Mouse (Mus musculus) erythroblast, adult 5-6 weeks (primary cell): ENCODE results near the gene Ndufa12. TPM values are rescaled to one million over a fixed set of nuclear protein-coding genes. Genes with fewer than 3 reads are reported as not detected.

Experiments used
- total RNA-seq, 2 experiments: library from RNA; stranded (forward) in 1 of 2; stranded (reverse) in 1 of 2; fragments of 150-400 nt in 1 of 2; fragments of 200-764, 138-1000 nt in 1 of 2; gene quantifications; 2 replicates each; pipeline versions ENCODE4 v1.2.3 to v1.2.4; 2015 to 2017; ENCODE audit warnings: low replicate concordance in 2 of 2

Gene Ndufa12
- total RNA-seq, 2 experiments from 2014 or later: 21.9 to 31.1 TPM

Other genes starting within 250 kb of the Ndufa12 start
- gene Vezt, start 162.9 kb upstream of the Ndufa12 start, total RNA-seq (2015; ENCODE audit: low replicate concordance): 12.3 and 25.6 TPM in 2 replicates
- 19.5 and 20.9 TPM in 2 replicates for gene Vezt, start 162.9 kb upstream of the Ndufa12 start, total RNA-seq (2017; ENCODE audit: low replicate concordance)
- gene Fgd6, start 162.7 kb upstream of the Ndufa12 start, total RNA-seq (2015; ENCODE audit: low replicate concordance): 7.5 and 9.2 TPM in 2 replicates
- gene Fgd6, start 162.7 kb upstream of the Ndufa12 start, total RNA-seq (2017; ENCODE audit: low replicate concordance): 8.8 and 9.1 TPM in 2 replicates
- 0.38 and 3.6 TPM in 2 replicates for gene Nr2c1, start 50.7 kb upstream of the Ndufa12 start, total RNA-seq (2015; ENCODE audit: low replicate concordance)
- 1.1 and 2.8 TPM in 2 replicates for gene Nr2c1, start 50.7 kb upstream of the Ndufa12 start, total RNA-seq (2017; ENCODE audit: low replicate concordance)
- gene Gm4792, start 100.0 kb downstream of the Ndufa12 start, total RNA-seq (2015; ENCODE audit: low replicate concordance): not detected in 2 replicates
- gene Gm4792, start 100.0 kb downstream of the Ndufa12 start, total RNA-seq (2017; ENCODE audit: low replicate concordance): not detected in 2 replicates
- 0.38 and 0.63 TPM in 2 replicates for gene Tmcc3, start 113.2 kb downstream of the Ndufa12 start, total RNA-seq (2015; ENCODE audit: low replicate concordance)
- gene Tmcc3, start 113.2 kb downstream of the Ndufa12 start, total RNA-seq (2017; ENCODE audit: low replicate concordance): 0.34 and 0.42 TPM in 2 replicates